Mouse (Mus musculus): ENCODE measurements around the gene Epb41l5. TPM values are rescaled to one million over a fixed set of nuclear protein-coding genes. Genes with fewer than 3 reads are reported as not detected.

The Epb41l5 gene
- polyA plus RNA-seq, 1 experiment, result 13.5 TPM

DNA sequence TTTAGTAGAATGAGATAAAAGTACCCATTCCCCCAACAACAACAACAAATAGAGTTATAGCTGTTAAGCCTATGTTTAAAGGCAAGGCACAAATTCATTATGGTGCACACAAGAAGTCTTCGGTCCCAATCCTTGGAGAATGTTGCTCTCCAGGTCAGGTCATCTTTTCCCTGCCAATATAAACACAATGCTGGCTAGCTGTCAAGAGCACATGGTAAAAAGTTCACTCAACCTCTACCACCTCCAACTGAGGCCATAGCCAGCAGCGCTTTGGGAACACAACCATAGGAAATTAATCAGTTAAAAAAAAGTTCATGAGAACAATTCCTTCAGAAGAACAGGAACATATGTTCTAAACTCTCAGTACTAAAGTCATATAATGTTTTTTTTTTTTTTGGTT lies 58.8 kb downstream of the Epb41l5 start:
- TF ChIP-seq POLR2A (IDR thresholded peaks at IDR 0.05; ENCODE audit: borderline replicate concordance, extremely low read depth, insufficient read depth, insufficient read length, poor library complexity, severe bottlenecking) (no peak), CTCF (IDR thresholded peaks at IDR 0.05; ENCODE audit: borderline replicate concordance, extremely low read depth, insufficient read depth, insufficient read length) (no peak)
- no peak for DNase-seq (ENCODE audit: low read depth)

- TF ChIP-seq CTCF (IDR thresholded peaks at IDR 0.05; ENCODE audit: borderline replicate concordance, extremely low read depth, insufficient read depth, insufficient read length) (no peak), POLR2A (IDR thresholded peaks at IDR 0.05; ENCODE audit: borderline replicate concordance, extremely low read depth, insufficient read depth, insufficient read length, poor library complexity, severe bottlenecking) (no peak)
- no peak for DNase-seq (ENCODE audit: low read depth)
Measured at GRCm38 (mm10) chr1:119584974-119585373, 63.8 kb downstream of the Epb41l5 start.

- TF ChIP-seq CTCF (IDR thresholded peaks at IDR 0.05; ENCODE audit: borderline replicate concordance, extremely low read depth, insufficient read depth, insufficient read length) (no peak), POLR2A (IDR thresholded peaks at IDR 0.05; ENCODE audit: borderline replicate concordance, extremely low read depth, insufficient read depth, insufficient read length, poor library complexity, severe bottlenecking) (no peak)
Measured at GRCm38 (mm10) chr1:119570134-119570533, 78.7 kb downstream of the Epb41l5 start.

DNA sequence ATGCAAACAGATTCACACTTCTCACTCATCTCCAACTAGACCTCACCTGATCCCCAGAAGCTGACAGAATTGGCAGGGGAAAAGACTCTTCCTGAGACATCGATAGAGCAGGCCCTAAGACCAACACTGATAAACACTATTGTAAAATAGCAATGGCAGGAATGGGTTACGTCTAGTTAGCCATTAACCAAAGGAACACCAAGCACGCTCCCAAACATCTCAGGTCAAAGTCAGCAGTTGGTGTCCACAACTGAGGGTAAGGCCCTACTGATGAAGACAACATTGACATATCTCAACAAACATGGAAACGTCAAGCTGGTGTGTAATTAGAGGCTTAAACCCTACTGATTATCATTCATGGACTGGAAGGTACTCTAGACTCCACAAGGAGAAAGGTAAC lies 83.3 kb downstream of the Epb41l5 start:
- no peak for DNase-seq (ENCODE audit: low read depth)
- TF ChIP-seq CTCF (IDR thresholded peaks at IDR 0.05; ENCODE audit: borderline replicate concordance, extremely low read depth, insufficient read depth, insufficient read length) (no peak), POLR2A (IDR thresholded peaks at IDR 0.05; ENCODE audit: borderline replicate concordance, extremely low read depth, insufficient read depth, insufficient read length, poor library complexity, severe bottlenecking) (no peak)

More at GRCm38 (mm10) chr1:119570134-119570533, 78.7 kb downstream of the Epb41l5 start:
- DNase-seq (ENCODE audit: low read depth), result no peak

DNA sequence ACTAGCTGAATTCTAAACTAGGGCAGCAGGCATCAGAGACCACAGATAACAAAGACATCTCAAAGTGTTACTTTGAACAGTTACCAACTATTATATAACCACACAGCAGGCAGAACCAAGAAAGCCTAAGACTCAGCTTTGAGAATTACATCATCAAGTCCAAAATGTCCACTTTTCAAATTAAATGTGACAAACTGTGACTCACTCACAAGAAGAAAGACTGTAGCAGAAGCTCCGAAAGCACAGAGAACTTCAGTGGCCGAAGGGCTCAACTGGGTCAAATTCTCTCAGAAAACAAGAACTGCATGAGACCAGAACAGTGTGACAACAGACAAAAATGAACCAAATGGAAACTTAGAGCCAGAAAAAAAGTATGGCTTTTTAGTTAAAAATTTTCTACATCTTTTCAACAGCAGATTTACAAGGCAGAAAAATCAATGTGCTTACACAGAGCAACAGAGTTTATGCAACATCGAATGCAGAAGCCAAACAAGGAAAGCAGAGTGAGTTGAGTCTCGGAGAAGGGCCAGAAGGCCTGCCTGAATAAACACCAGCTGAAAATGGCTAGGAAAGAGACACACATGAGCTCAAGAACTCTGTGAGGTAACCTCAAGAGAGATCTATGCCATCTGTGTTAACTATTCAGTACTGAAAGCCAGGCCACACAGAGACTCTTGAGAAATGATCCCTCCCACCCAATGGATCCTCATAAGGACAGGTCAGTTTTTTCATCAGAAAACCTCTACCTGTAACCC lies 91.0 kb downstream of the Epb41l5 start:
- TF ChIP-seq POLR2A (IDR thresholded peaks at IDR 0.05; ENCODE audit: borderline replicate concordance, extremely low read depth, insufficient read depth, insufficient read length, poor library complexity, severe bottlenecking) (no peak), CTCF (IDR thresholded peaks at IDR 0.05; ENCODE audit: borderline replicate concordance, extremely low read depth, insufficient read depth, insufficient read length) (no peak)
- peak; percentile 4 for DNase-seq (ENCODE audit: low read depth)

- no peak for TF ChIP-seq CTCF (IDR thresholded peaks at IDR 0.05; ENCODE audit: borderline replicate concordance, extremely low read depth, insufficient read depth, insufficient read length)
- TF ChIP-seq POLR2A (IDR thresholded peaks at IDR 0.05; ENCODE audit: borderline replicate concordance, extremely low read depth, insufficient read depth, insufficient read length, poor library complexity, severe bottlenecking), result no peak
- DNase-seq (ENCODE audit: low read depth), result no peak
Measured at GRCm38 (mm10) chr1:119555651-119556050, 93.1 kb downstream of the Epb41l5 start.

- TF ChIP-seq CTCF (IDR thresholded peaks at IDR 0.05; ENCODE audit: borderline replicate concordance, extremely low read depth, insufficient read depth, insufficient read length), result no peak
- no peak for TF ChIP-seq POLR2A (IDR thresholded peaks at IDR 0.05; ENCODE audit: borderline replicate concordance, extremely low read depth, insufficient read depth, insufficient read length, poor library complexity, severe bottlenecking)
- no peak for DNase-seq (ENCODE audit: low read depth)
Measured at GRCm38 (mm10) chr1:119551651-119552050, 97.1 kb downstream of the Epb41l5 start.

DNA sequence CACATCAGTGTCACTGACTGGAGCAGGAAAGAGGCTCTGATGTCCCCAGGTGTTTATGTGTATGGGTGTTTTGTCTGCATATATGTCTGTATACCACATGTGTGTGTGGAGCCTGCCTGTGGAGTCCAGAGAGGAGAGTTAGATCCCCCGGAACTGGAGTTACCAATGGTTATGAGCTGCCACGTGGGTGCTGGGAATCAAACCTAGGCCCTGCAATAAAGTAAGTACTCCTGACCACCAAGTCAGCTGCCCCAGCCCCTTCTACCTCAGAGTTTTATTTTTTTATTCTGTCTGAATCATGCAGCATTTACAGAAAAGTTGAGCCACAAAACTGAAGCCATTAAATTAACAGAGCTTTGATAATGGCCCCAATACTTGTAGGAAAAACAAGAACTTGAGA lies 98.7 kb downstream of the Epb41l5 start:
- DNase-seq (ENCODE audit: low read depth), result no peak
- TF ChIP-seq POLR2A (IDR thresholded peaks at IDR 0.05; ENCODE audit: borderline replicate concordance, extremely low read depth, insufficient read depth, insufficient read length, poor library complexity, severe bottlenecking) (no peak), CTCF (IDR thresholded peaks at IDR 0.05; ENCODE audit: borderline replicate concordance, extremely low read depth, insufficient read depth, insufficient read length) (no peak)

DNA sequence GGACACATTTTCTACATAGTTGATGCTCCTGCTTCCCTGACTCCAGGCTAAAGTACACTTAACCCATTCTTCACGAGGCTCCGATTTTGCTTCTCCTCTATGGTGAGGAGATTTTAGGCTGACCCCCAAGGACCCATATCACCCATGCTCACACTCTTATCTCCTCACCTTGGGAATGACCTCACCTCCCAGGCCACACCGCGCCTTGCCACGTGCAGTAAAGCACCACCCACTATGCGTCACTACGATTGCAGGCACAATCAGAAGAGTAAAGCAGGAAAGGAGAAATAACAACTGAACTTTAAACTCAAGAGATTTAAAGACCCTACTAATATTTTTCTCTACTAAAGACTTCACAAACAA lies 99.5 kb downstream of the Epb41l5 start:
- no peak for TF ChIP-seq CTCF (IDR thresholded peaks at IDR 0.05; ENCODE audit: borderline replicate concordance, extremely low read depth, insufficient read depth, insufficient read length)
- no peak for TF ChIP-seq POLR2A (IDR thresholded peaks at IDR 0.05; ENCODE audit: borderline replicate concordance, extremely low read depth, insufficient read depth, insufficient read length, poor library complexity, severe bottlenecking)
- no peak for DNase-seq (ENCODE audit: low read depth)

DNA sequence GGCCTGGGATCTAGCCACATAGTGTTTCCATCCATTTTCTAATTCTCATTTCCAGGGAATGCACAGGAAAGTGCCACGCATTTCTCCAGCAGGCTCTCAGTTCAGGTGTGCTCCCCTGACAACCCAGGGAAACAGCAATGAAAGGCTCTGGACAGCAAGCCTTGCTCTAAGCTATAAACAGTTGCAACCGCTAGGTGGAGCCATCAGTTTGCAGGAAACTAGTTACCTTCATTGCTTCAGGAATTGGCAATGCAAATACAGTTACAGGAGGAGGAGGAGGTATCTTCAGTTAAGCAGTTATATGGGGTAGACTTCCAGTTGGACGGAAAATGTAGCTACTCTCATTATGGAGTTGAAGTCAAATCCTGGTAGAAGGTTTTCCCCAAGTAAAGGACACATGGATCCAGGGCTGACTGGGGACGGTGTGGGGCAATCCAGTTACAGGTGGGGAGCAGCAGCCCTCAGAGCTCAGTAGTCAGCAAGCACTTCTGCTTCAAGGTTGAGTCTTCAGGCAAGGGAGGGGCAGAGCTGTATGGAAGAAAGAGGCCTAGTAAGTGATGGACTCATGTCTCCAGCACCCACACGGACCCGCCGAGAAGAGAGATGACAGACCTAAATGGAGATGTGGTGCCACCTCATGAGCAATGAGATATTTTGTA lies 100.0 kb downstream of the Epb41l5 start:
- peak; percentile 91 for DNase-seq (ENCODE audit: low read depth)
- no peak for TF ChIP-seq POLR2A (IDR thresholded peaks at IDR 0.05; ENCODE audit: borderline replicate concordance, extremely low read depth, insufficient read depth, insufficient read length, poor library complexity, severe bottlenecking)
- TF ChIP-seq CTCF (IDR thresholded peaks at IDR 0.05; ENCODE audit: borderline replicate concordance, extremely low read depth, insufficient read depth, insufficient read length), result peak; percentile 83; the same call in 1 of the 2 replicates

- no peak for TF ChIP-seq POLR2A (IDR thresholded peaks at IDR 0.05; ENCODE audit: borderline replicate concordance, extremely low read depth, insufficient read depth, insufficient read length, poor library complexity, severe bottlenecking)
- no peak for TF ChIP-seq CTCF (IDR thresholded peaks at IDR 0.05; ENCODE audit: borderline replicate concordance, extremely low read depth, insufficient read depth, insufficient read length)
Measured at GRCm38 (mm10) chr1:119546490-119546889, 102.3 kb downstream of the Epb41l5 start.

DNA sequence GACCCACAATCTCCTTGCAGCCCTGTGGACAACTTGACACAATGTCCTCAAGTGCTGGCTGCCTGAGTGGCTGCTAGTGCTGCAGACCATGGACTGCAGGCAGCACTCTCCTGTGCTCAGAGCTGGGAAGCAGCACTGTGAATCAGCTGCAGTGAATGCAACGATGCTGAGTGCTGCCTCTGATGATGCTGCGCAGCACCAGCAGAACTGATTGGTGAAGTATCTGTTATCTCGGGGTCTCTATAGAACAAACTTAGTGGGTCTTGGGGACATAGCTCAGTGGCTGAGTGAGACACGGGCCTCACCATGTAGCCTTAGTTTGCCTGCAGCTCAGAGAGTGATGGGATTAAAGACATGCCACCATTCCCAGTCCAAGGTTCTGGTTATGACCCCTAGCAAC lies 103.1 kb downstream of the Epb41l5 start:
- no peak for DNase-seq (ENCODE audit: low read depth)
- TF ChIP-seq POLR2A (IDR thresholded peaks at IDR 0.05; ENCODE audit: borderline replicate concordance, extremely low read depth, insufficient read depth, insufficient read length, poor library complexity, severe bottlenecking), result no peak
- no peak for TF ChIP-seq CTCF (IDR thresholded peaks at IDR 0.05; ENCODE audit: borderline replicate concordance, extremely low read depth, insufficient read depth, insufficient read length)

More at GRCm38 (mm10) chr1:119546490-119546889, 102.3 kb downstream of the Epb41l5 start:
- no peak for DNase-seq (ENCODE audit: low read depth)

Data from brain, embryonic 14.5 days (tissue).